Mouse (Mus musculus) heart, embryonic 14.5 days (tissue): ENCODE measurements around the gene N4bp2. TPM values are rescaled to one million over a fixed set of nuclear protein-coding genes. Genes with fewer than 3 reads are reported as not detected.
"Not testable (repeated sequence)": the region's sequence is repeated elsewhere in the genome, so short reads cannot be mapped to it uniquely, and the experiment has no call there.

ENCODE experiments used
- ATAC-seq: fragments of 200-750 bp; cut with Nextera tagmentation; 2 replicates; pipeline ENCODE4 v1.8.0; 2017; ENCODE audit warnings: low read depth, moderate TSS enrichment; ENCODE audit not compliant: insufficient number of reproducible peaks, insufficient read depth, low FRiP score
- H3K27ac ChIP-seq, 2 experiments: fragments of 200-500 bp in 1 of 2; fragments of 300-500 bp in 1 of 2; sonication (generic) in 1 of 2; replicated peaks in 1 of 2; 2 replicates each; pipeline ENCODE4 v1.5.1; 2012 to 2014; ENCODE audit warnings: low read depth in 2 of 2, low read length in 2 of 2, control low read depth in 1 of 2, mild to moderate bottlenecking in 1 of 2, mixed read lengths in 1 of 2; ENCODE audit not compliant: control insufficient read depth in 1 of 2, insufficient read depth in 1 of 2
- H3K27me3 ChIP-seq: fragments of 300-500 bp; sonication (generic); 2 replicates; pipeline ENCODE4 v1.6.1; 2014; ENCODE audit warnings: mild to moderate bottlenecking, low read length, control low read depth; ENCODE audit not compliant: control insufficient read depth, insufficient read depth
- H3K36me3 ChIP-seq: fragments of 300-500 bp; sonication (generic); 2 replicates; pipeline ENCODE4 v1.6.1; 2014; ENCODE audit warnings: mild to moderate bottlenecking, control low read depth, low read length, mixed read lengths; ENCODE audit not compliant: control insufficient read depth, insufficient read depth
- H3K4me1 ChIP-seq, 2 experiments: fragments of 200-500 bp in 1 of 2; fragments of 300-500 bp in 1 of 2; sonication (generic) in 1 of 2; 2 replicates each; pipeline ENCODE4 v1.6.1; 2012 to 2014; ENCODE audit warnings: low read length in 2 of 2, control low read depth in 1 of 2, mixed read lengths in 1 of 2; ENCODE audit not compliant: control insufficient read depth in 2 of 2, insufficient read depth in 2 of 2
- H3K4me2 ChIP-seq: fragments of 300-500 bp; sonication (generic); 2 replicates; pipeline ENCODE4 v1.6.1; 2014; ENCODE audit warnings: mild to moderate bottlenecking, low read length
- H3K4me3 ChIP-seq, 2 experiments: fragments of 200-500 bp in 1 of 2; fragments of 300-500 bp in 1 of 2; sonication (generic) in 1 of 2; 2 replicates each; pipeline ENCODE4 v1.5.1; 2012 to 2014; ENCODE audit warnings: low read length in 2 of 2, mild to moderate bottlenecking in 2 of 2, control low read depth in 1 of 2, low read depth in 1 of 2, moderate library complexity in 1 of 2; ENCODE audit not compliant: control insufficient read depth in 1 of 2, insufficient read depth in 1 of 2
- H3K9ac ChIP-seq: fragments of 300-500 bp; sonication (generic); 2 replicates; pipeline ENCODE4 v1.6.1; 2014; ENCODE audit warnings: mild to moderate bottlenecking, low read length
- H3K9me3 ChIP-seq: fragments of 300-500 bp; sonication (generic); 2 replicates; pipeline ENCODE4 v1.6.1; 2016; ENCODE audit warnings: low read length, control low read depth; ENCODE audit not compliant: control insufficient read depth
- WGBS: fragments of 180-500 bp; shearing (Covaris S2); extraction: QIAGEN DNeasy Blood & Tissue Kit; methylation state at CpG from one replicate; pipeline ENCODE4 v1.1.7; 2014; 5-methylcytosine and 5-hydroxymethylcytosine counted together
- polyA plus RNA-seq: library from polyadenylated mRNA; unstranded; fragments of >200 nt; fragmentation: Nextera tagmentation; extraction: Ambion mirVana; gene quantifications from 2 replicates; pipeline ENCODE4 v1.2.1, GENCODE M21; 2014

N4bp2 gene
- polyA plus RNA-seq, 1 experiment from 2014 or later, result 28.1 TPM

DNA sequence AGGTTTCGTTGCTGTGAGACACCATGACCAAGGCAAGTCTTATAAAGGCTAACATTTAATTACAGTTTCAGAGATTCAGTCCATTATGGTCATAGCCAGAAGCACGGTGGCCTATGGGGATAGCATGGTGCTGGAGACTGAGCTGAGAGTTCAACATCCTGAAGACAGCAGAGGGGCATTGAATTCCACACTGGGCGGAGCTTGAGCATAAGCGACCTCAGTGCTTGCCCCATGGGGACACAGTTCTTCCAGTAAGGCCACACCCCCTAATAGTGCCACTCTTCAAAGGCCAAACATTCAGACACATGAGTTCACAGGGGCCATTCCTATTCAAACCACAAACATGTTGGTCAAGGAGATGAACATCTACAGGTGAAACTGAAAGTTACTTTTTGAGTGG is 12.8 kb downstream of the N4bp2 start:
- H3K27me3 ChIP-seq, result no peaks in the 10 kb centered on the region
- no peak overlapping the region for H3K27ac ChIP-seq
- ATAC-seq, result no peak
- peaks cover 45% of the 10 kb centered on the region for H3K36me3 ChIP-seq
- no peak overlapping the region for H3K4me2 ChIP-seq
- no peaks in the 10 kb centered on the region for H3K9me3 ChIP-seq
- WGBS, result 83% methylated on average over 4 of the region's 4 CpGs
- no peak overlapping the region for H3K4me3 ChIP-seq
- no peaks in the 10 kb centered on the region for H3K4me1 ChIP-seq
- no peak overlapping the region for H3K9ac ChIP-seq

DNA sequence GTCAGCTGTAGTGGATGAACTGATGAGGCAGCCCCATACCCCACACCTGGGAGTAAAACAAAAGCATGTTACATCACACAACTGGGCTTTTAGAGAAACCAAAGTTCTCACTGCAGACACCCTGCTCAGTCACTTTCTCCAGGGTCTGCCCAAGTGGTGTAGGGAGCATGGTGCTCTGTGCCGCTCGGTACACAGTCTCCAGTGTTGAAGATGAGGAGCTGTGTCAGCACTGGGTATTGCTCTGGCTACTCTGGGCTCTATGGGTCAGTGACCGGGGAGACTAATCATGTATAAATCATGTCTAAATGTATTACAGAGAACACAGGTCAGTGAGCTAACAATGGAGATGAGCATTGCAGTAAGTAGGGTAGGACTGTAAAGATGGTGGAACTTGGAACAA is 13.6 kb downstream of the N4bp2 start:
- no peaks in the 10 kb centered on the region for H3K27me3 ChIP-seq
- H3K9ac ChIP-seq, result no peak overlapping the region
- H3K4me1 ChIP-seq, result no peaks in the 10 kb centered on the region
- 95% methylated on average over 3 of the region's 3 CpGs for WGBS
- no peak overlapping the region for H3K4me3 ChIP-seq
- no peak overlapping the region for H3K4me2 ChIP-seq
- ATAC-seq, result no peak
- peaks cover 50% of the 10 kb centered on the region for H3K36me3 ChIP-seq
- H3K27ac ChIP-seq, result no peak overlapping the region
- no peaks in the 10 kb centered on the region for H3K9me3 ChIP-seq

DNA sequence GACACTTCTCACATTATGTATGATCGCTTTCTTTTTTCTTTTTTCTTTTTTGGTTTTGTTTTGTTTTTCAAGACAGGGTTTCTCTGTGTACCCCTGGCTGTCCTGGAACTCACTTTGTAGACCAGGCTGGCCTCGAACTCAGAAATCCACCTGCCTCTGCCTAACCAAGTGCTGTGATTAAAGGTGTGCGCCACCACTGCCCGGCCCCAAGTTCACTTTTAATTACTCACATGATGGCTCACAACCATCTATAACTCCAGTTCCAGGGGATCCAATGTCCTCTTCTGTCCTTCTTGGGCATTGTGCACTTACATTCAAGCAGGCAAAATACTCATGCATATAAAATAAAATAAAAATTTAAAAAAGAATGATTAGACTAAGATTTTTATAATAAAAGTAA is 15.7 kb downstream of the N4bp2 start:
- H3K4me2 ChIP-seq, H3K9ac ChIP-seq, H3K27me3 ChIP-seq, ATAC-seq, H3K9me3 ChIP-seq, H3K4me3 ChIP-seq, H3K4me1 ChIP-seq, H3K27ac ChIP-seq: not testable (repeated sequence)
- peaks cover 60% of the 10 kb centered on the region for H3K36me3 ChIP-seq
- WGBS, result 95% methylated on average over 4 of the region's 4 CpGs

DNA sequence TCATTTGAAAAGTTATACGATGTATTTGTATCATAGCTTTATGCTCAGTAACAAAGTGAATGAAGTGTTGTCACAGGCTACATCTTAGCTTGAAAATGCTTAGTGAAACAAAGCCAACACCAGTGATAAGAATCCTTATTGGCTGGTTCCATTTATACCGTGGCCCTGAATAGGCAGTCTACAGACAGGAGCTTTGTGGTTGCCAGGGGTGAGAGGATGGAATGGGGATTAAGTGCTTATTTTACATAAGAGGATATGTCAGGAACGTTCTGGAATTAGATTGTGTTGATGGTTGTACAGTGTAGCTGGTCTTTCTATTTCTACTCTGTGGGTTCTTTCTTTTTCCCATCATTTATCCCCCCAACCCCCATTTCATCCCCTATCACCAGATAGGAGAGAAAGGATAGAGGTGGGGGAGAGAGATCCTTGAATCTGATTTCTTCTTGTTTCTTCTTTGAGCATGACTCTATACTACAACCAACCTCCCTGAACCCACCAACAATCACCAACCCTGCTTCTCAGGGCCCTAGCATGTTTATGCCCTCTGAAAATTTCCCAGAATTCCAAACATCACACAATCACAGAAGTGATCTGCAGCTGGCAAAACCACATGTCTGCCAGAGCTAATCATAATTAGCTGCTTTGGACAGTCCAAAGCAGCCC is 16.2 kb downstream of the N4bp2 start:
- no peaks in the 10 kb centered on the region for H3K27me3 ChIP-seq
- H3K4me1 ChIP-seq, result no peaks in the 10 kb centered on the region
- H3K27ac ChIP-seq, result no peak overlapping the region
- no peak overlapping the region for H3K4me3 ChIP-seq
- ATAC-seq, result no peak
- no peak overlapping the region for H3K9ac ChIP-seq
- H3K9me3 ChIP-seq, result no peaks in the 10 kb centered on the region
- peaks cover 58% of the 10 kb centered on the region for H3K36me3 ChIP-seq
- WGBS, result 65% methylated on average over 3 of the region's 3 CpGs
- H3K4me2 ChIP-seq, result no peak overlapping the region

DNA sequence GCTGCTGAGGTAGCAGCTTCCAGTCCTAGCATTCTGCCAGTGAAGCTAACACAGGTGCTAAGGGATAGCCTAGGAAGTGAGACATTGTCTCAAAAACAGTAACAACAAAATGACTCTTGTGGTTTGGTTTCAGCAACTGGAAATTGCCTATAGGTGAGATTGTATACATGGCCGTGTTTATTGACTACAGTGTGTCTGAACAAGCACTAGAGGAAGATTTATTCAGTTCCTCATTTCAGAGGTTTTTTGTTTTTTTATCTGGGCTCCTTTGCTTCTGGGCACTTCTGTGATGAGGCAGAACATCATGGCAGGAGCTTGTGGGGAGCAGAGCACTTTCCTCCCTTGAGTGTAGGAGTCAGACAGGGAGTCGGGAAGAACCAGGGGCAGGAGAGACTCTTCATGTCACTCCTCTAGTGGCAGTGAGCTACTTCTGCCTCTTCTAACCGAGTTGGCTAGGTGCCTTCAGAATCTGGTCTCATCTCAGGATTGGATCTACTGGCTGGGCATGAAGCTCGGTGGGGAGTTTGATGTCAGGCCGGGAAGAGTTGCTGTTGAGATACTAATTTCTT is 17.9 kb downstream of the N4bp2 start:
- Histone ChIP-seq H3K27ac (no peak overlapping the region), H3K4me1 (no peaks in the 10 kb centered on the region), H3K4me3 (no peak overlapping the region), H3K9me3 (no peaks in the 10 kb centered on the region), H3K27me3 (no peaks in the 10 kb centered on the region), H3K4me2 (no peak overlapping the region), H3K9ac (no peak overlapping the region), H3K36me3 (peaks cover 50% of the 10 kb centered on the region)
- ATAC-seq, result no peak
- WGBS, result 71% methylated on average over 5 of the region's 5 CpGs

DNA sequence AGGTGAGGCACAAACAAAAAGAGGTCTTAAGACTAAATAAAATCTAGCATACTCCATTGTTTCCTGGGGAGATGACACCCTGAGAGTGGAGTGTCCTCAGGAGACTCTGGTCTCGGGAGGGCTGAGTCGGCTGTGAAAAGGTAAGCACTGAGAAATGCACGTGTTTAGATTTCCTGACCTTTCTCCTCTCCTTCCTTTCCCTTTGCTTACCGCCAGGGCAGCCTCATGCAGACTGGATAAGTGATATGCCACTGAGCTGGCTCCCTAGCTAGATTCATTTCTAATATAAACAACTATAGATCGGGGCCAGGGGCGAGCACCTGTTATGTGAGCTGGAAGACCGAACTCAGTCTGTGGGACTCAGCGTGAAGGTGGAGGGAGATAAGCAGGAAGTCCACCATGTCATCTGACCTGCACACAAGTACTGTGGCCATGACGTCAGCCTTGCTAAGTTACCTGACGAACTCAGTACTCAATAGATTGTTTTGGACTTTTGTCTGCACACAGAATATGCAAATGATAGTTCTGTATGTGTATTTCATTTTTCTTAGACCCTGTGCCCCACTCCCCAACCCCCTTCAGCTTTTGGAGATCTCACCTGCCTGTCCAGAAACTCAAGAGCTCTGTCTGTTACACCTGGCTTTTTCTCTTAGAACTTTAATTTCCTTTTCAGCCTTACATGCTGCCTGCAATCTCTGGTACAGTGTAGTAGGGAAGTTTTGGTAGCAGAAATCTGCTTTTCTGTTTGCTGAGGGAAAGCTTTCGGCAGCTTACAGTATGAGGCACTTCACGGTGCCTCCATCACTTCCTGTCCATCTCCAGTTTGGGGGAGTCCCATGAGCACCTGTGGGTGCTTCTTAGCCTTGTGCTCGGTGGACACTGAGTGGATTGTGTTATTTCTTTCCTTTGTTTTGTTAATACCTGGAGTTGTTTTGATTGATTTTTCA is 18.7 kb downstream of the N4bp2 start:
- Histone ChIP-seq H3K36me3 (peaks cover 45% of the 10 kb centered on the region), H3K4me1 (no peaks in the 10 kb centered on the region), H3K9ac (no peak overlapping the region), H3K9me3 (no peaks in the 10 kb centered on the region), H3K4me2 (no peak overlapping the region), H3K27ac (no peak overlapping the region), H3K27me3 (no peaks in the 10 kb centered on the region), H3K4me3 (no peak overlapping the region)
- 84% methylated on average over 13 of the region's 13 CpGs for WGBS
- no peak for ATAC-seq

DNA sequence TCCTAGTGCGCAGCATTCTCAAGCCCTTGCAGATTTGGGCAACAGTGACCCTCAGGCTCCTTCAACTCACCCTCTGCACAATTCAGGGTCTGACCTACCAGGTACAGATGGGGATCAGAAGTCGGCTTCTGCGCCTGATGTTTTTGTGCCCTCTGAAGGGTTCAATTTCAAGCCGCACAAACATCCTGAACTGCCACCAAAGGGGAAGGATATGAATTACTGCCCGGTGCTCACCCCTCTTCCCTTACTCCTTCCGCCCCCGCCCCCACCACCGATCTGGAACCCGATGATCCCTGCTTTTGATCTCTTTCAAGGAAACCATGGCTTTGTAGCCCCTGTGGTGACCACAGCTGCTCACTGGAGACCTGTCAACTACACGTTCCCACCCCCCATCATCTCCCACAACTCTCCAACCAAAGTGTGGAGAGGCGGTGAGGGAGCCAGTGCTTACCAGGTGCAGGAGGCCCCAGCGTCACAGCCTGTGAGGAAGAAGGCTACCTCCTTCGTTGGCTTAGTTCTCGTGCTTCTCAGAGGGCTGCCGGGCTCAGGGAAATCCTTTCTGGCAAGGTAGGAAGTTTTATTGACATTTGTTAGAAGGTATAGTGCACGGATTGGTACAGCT is 27.4 kb downstream of the N4bp2 start:
- no peak for ATAC-seq
- H3K36me3 ChIP-seq, result peaks cover 43% of the 10 kb centered on the region
- no peaks in the 10 kb centered on the region for H3K9me3 ChIP-seq
- no peak overlapping the region for H3K9ac ChIP-seq
- 77% methylated on average over 16 of the region's 16 CpGs for WGBS
- H3K27me3 ChIP-seq, result no peaks in the 10 kb centered on the region
- no peaks in the 10 kb centered on the region for H3K4me1 ChIP-seq
- H3K4me3 ChIP-seq, result no peak overlapping the region
- H3K4me2 ChIP-seq, result no peak overlapping the region
- H3K27ac ChIP-seq, result no peak overlapping the region
